Mouse (Mus musculus) layer of hippocampus, adult 8-10 months (tissue): Measurements from ENCODE around the gene Ubxn11. TPM values are rescaled to one million over a fixed set of nuclear protein-coding genes. Genes with fewer than 3 reads are reported as not detected.
"Not testable (repeated sequence)": the region's sequence is repeated elsewhere in the genome, so short reads cannot be mapped to it uniquely, and the experiment has no call there.

Source experiments
- DNase-seq, 2 experiments: peaks; one replicate each; pipeline ENCODE4 v3.0.0; 2022; ENCODE audit warnings: low spot score in 2 of 2
- total RNA-seq, 4 experiments: library from RNA; stranded (reverse); gene quantifications; 2 replicates each; pipeline ENCODE4 v1.2.4; 2022

Ubxn11 gene
- total RNA-seq, 4 experiments from 2014 or later = 34.7 to 39.5 (median 35.6) TPM

GRCm38 (mm10) chr4:134138857-134139256 is 36.5 kb downstream of the Ubxn11 start:
- no peak for DNase-seq

- not testable (repeated sequence) for DNase-seq
Measured at GRCm38 (mm10) chr4:134144297-134144696, 41.9 kb downstream of the Ubxn11 start.

GRCm38 (mm10) chr4:134149389-134149788 is 47.0 kb downstream of the Ubxn11 start:
- DNase-seq = no peak

DNA sequence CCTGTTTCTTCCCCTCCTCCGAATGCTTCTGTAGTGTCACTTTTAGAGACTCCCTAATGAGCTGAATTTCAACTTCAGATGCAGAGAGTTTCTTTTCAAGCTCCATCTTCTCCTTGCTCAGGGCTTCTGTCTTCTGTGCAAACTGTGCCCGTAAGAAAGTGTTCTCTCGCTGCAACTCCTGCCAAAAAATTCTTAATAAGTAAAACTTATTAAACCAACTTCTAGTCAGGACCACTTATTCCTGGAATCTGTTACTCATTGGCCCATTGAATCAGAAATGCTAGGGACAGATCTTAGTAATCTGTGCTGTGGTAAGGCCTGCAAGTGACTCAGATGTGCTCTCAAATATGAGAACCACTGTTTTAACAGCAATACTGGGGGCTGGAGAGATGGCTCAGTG is 49.7 kb downstream of the Ubxn11 start:
- DNase-seq = no peak

DNA sequence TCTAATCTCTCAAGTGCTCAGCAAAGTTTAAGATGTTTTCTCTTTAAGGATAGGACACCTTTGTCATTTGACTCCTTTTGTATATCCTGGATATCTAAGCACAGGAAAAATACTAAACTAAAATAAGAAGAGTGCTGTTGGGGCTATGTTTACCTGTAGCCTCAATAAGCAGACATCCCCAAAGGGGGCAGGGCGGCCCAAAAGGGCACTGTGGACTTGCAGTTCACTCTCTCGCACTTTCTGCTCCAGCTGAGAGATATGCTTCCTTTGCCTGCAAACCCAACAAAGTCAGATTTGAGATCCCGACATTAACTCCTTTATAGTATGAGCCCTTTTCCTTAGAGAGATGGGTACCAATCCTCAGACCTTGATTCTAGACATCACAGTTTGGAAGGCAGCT is 51.3 kb downstream of the Ubxn11 start:
- DNase-seq = no peak

DNA sequence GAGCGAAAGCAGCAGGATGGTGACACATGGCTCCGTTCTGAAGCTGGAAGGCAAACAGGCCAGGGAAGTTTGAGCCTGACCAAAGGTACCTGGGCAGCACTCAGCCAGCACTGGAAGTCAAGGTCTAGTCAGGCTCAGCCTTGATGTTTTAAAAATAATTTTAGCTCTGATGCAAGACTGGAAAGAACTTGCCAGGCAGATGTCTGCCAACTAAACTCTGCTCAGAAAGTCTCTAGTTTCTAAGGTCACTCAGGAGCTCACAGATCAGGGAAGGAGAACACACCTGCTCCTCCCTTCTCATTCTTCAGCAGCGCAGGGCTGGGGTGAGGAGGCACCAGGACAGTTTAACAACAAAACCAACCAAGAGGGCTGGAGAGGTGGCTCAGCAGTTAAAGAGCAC is 52.0 kb downstream of the Ubxn11 start:
- DNase-seq = no peak

DNA sequence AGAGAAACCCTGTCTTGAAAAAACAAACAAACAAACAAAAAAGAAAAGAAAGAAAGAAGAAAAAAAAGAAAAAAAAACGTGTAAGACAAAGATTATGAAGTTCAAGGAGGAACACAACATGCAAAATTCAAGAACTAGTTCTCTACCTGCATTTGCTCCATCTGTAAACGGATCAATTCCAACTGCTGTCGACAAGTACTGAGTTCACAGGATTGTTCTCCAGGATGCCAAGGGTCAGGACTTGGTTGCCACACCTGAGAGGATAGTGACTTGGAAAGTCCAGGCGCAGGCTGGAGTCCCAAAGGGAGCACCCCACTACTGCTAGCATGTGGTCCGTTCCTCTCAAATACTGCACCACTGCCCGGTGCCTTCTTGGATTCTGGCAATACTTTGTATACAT is 53.2 kb downstream of the Ubxn11 start:
- no peak for DNase-seq

GRCm38 (mm10) chr4:134155961-134156465 is 53.6 kb downstream of the Ubxn11 start:
- DNase-seq = no peak

GRCm38 (mm10) chr4:134156744-134157143 is 54.4 kb downstream of the Ubxn11 start:
- DNase-seq = peak in 1 of 2 experiments; percentile 35

- no peak for DNase-seq
Measured at GRCm38 (mm10) chr4:134157558-134157957, 55.2 kb downstream of the Ubxn11 start.

- DNase-seq = no peak
Measured at GRCm38 (mm10) chr4:134158774-134159173, 56.4 kb downstream of the Ubxn11 start.

DNA sequence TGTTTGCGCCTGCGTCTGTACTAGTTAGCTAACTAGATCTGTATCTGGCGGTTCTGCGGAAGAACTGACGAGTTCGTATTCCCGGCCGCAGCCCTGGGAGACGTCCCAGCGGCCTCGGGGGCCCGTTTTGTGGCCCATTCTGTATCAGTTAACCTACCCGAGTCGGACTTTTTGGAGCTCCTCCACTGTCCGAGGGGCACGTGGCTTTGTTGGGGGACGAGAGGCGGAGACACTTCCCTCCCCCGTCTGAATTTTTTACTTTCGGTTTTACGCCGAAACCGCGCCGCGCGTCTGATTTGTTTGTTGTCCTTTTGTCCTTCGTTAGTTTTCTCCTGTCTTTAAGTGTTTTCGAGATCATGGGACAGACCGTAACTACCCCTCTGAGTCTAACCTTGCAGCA is 57.7 kb downstream of the Ubxn11 start:
- DNase-seq = peak in 1 of 2 experiments; percentile 13

GRCm38 (mm10) chr4:134164591-134164990 is 62.2 kb downstream of the Ubxn11 start:
- no peak for DNase-seq

GRCm38 (mm10) chr4:134165024-134165423 is 62.7 kb downstream of the Ubxn11 start:
- DNase-seq = no peak

- DNase-seq = no peak
Measured at GRCm38 (mm10) chr4:134165548-134166465, 63.4 kb downstream of the Ubxn11 start.

DNA sequence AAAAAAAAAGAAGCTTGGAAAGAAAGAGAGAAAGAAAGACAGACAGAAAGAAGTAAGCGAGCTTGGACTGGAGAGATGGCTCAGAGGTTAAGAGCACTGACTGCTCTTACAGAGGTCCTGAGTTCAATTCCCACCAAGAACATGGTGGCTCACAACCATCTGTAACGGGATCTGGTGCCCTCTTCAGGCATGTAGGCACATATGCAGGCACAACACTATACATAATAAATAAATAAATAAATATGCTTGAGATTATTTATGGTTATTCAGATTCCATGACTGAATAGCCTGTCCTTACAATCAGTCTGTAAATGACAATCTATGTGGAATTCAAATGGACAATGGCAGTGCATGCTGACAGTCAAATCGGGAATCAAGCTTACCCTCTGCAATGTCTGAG is 64.5 kb downstream of the Ubxn11 start:
- no peak for DNase-seq

- DNase-seq = no peak
Measured at GRCm38 (mm10) chr4:134172391-134172790, 70.0 kb downstream of the Ubxn11 start.

Other genes with a start within 250 kb of the Ubxn11 start
- 10 to 100 TPM; 12.6 to 27.6 (median 19.4) TPM for gene Rps6ka1, start 214.8 kb upstream of the Ubxn11 start, total RNA-seq
- gene Hmgn2, start 133.9 kb upstream of the Ubxn11 start, total RNA-seq = 100 to 1,000 TPM in 3 of 4 experiments, 10 to 100 TPM in 1; 90.0 to 132 (median 110) TPM
- gene Dhdds, start 101.7 kb upstream of the Ubxn11 start, total RNA-seq = 10 to 100 TPM; 63.0 to 67.7 (median 66.5) TPM
- gene Lin28a, start 83.7 kb upstream of the Ubxn11 start, total RNA-seq = not detected
- not detected for gene Zfp683, start 48.7 kb upstream of the Ubxn11 start, total RNA-seq
- gene Crybg2, start 41.8 kb upstream of the Ubxn11 start, total RNA-seq = 1 to 10 TPM in 3 of 4 experiments, under 1 TPM in 1; 0.54 to 6.4 (median 3.7) TPM
- 10 to 100 TPM in 2 of 4 experiments, 1 to 10 TPM in 2; 1.2 to 52.4 (median 18.2) TPM for gene Cd52, start 7.5 kb upstream of the Ubxn11 start, total RNA-seq
- 100 to 1,000 TPM; 185 to 289 (median 252) TPM for gene Sh3bgrl3, start 26.2 kb downstream of the Ubxn11 start, total RNA-seq
- gene Cep85, start 84.5 kb downstream of the Ubxn11 start, total RNA-seq = 10 to 100 TPM; 16.6 to 19.8 (median 18.6) TPM
- gene Gm7534, start 100.4 kb downstream of the Ubxn11 start, total RNA-seq = not detected
- gene Catsper4, start 124.8 kb downstream of the Ubxn11 start, total RNA-seq = under 1 TPM in 1 of 4 experiments, not detected in 3; 0.31 TPM
- gene Cnksr1, start 135.8 kb downstream of the Ubxn11 start, total RNA-seq = under 1 TPM; 0.51 to 0.89 (median 0.79) TPM
- not detected for gene E130218I03Rik, start 141.1 kb downstream of the Ubxn11 start, total RNA-seq
- gene Zfp593, start 143.0 kb downstream of the Ubxn11 start, total RNA-seq = 10 to 100 TPM in 3 of 4 experiments, 1 to 10 TPM in 1; 9.7 to 11.6 (median 11.2) TPM
- gene Gm30191, start 144.4 kb downstream of the Ubxn11 start, total RNA-seq = not detected
- gene Grrp1, start 151.5 kb downstream of the Ubxn11 start, total RNA-seq = 1 to 10 TPM; 3.3 to 4.8 (median 3.5) TPM
- 10 to 100 TPM; 14.1 to 20.7 (median 18.6) TPM for gene Pdik1l, start 185.3 kb downstream of the Ubxn11 start, total RNA-seq
- gene Trim63, start 212.6 kb downstream of the Ubxn11 start, total RNA-seq = not detected
- under 1 TPM in 1 of 4 experiments, not detected in 3; 0.49 TPM for gene Slc30a2, start 240.6 kb downstream of the Ubxn11 start, total RNA-seq